Mouse (Mus musculus) CH12.LX (cell line): Measurements from ENCODE around the gene Eif2b4. TPM values are rescaled to one million over a fixed set of nuclear protein-coding genes. Genes with fewer than 3 reads are reported as not detected.

Source experiments
- DNase-seq: peaks from one replicate; pipeline ENCODE4 v3.0.0-alpha.2; 2013; ENCODE audit errors: extremely low read depth
- H3K27ac ChIP-seq: 2 replicates; pipeline ENCODE4 v1.5.1; 2012; ENCODE audit warnings: low read depth, mild to moderate bottlenecking, control low read depth, moderate library complexity; ENCODE audit not compliant: insufficient read depth
- H3K27me3 ChIP-seq: replicated peaks from 2 replicates; pipeline ENCODE3; 2012; ENCODE audit warnings: inconsistent platforms
- H3K36me3 ChIP-seq, 2 experiments: replicated peaks in 1 of 2; 2 replicates each; pipeline versions ENCODE3 to v1.6.1; 2012; ENCODE audit warnings: inconsistent platforms in 1 of 2, low read length in 1 of 2, mild to moderate bottlenecking in 1 of 2, mixed read lengths in 1 of 2, moderate library complexity in 1 of 2; ENCODE audit not compliant: control insufficient read depth in 1 of 2, insufficient read depth in 1 of 2
- H3K4me1 ChIP-seq, 2 experiments: 2 replicates each; pipeline ENCODE4 v1.6.1; 2012; ENCODE audit warnings: inconsistent platforms in 1 of 2, moderate library complexity in 1 of 2; ENCODE audit not compliant: insufficient read depth in 2 of 2, control insufficient read depth in 1 of 2
- H3K4me2 ChIP-seq: 2 replicates; pipeline ENCODE4 v1.6.1; 2012; ENCODE audit warnings: low read depth, mild to moderate bottlenecking, control low read depth; ENCODE audit not compliant: poor library complexity, insufficient read depth, severe bottlenecking
- H3K4me3 ChIP-seq, 3 experiments: fragments of 150-350 bp in 1 of 3; sonication (generic) in 1 of 3; replicated peaks in 1 of 3; 2 replicates each; pipeline versions ENCODE3 to v1.5.1; 2011 to 2012; ENCODE audit warnings: low read depth in 2 of 3, low read length in 2 of 3, mild to moderate bottlenecking in 2 of 3, moderate library complexity in 2 of 3, control low read depth in 1 of 3, improper control_type of control experiment in 1 of 3, inconsistent platforms in 1 of 3, mixed read lengths in 1 of 3; ENCODE audit not compliant: poor library complexity in 1 of 3
- H3K79me2 ChIP-seq: replicated peaks from 2 replicates; pipeline ENCODE4 v1.6.1; 2012; ENCODE audit warnings: mild to moderate bottlenecking, moderate library complexity; ENCODE audit not compliant: control insufficient read depth, poor library complexity, insufficient read depth, severe bottlenecking; ENCODE audit errors: extremely low read depth
- H3K9ac ChIP-seq: 2 replicates; pipeline ENCODE4 v1.6.1; 2012; ENCODE audit warnings: low read depth, mild to moderate bottlenecking, control low read depth, moderate library complexity; ENCODE audit not compliant: insufficient read depth
- H3K9me3 ChIP-seq: replicated peaks from 2 replicates; pipeline ENCODE3; 2012; ENCODE audit warnings: low read length, inconsistent platforms, mixed read lengths
- BHLHE40 ChIP-seq: IDR thresholded peaks from 2 replicates; pipeline ENCODE4 v1.6.1; 2011; ENCODE audit warnings: mild to moderate bottlenecking, low read depth, low read length, improper control_type of control experiment
- CHD2 ChIP-seq: IDR thresholded peaks from 2 replicates; pipeline ENCODE4 v1.6.1; 2011; ENCODE audit warnings: low read length, improper control_type of control experiment
- CTCF ChIP-seq, 2 experiments: IDR thresholded peaks in 1 of 2; conservative IDR thresholded peaks in 1 of 2; 2 replicates each; pipeline ENCODE4 v1.5.1; 2011 to 2012; ENCODE audit warnings: low read depth in 2 of 2, low read length in 2 of 2, improper control_type of control experiment in 1 of 2, inconsistent platforms in 1 of 2, mild to moderate bottlenecking in 1 of 2, moderate library complexity in 1 of 2
- E2F4 ChIP-seq: IDR thresholded peaks from 2 replicates; pipeline ENCODE4 v1.6.1; 2011; ENCODE audit warnings: low read depth, low read length, improper control_type of control experiment; ENCODE audit not compliant: insufficient replicate concordance
- ELF1 ChIP-seq: IDR thresholded peaks from 2 replicates; pipeline ENCODE4 v1.6.1; 2014; ENCODE audit warnings: low read depth, mild to moderate bottlenecking, inconsistent platforms, low read length, improper control_type of control experiment
- ETS1 ChIP-seq: conservative IDR thresholded peaks from 2 replicates; pipeline ENCODE4 v1.6.1; 2012; ENCODE audit warnings: low read depth, mild to moderate bottlenecking, inconsistent platforms, low read length, improper control_type of control experiment, moderate library complexity
- GABPA ChIP-seq: IDR thresholded peaks from 2 replicates; pipeline ENCODE4 v1.6.1; 2012; ENCODE audit warnings: low read depth, low read length, improper control_type of control experiment, inconsistent platforms; ENCODE audit not compliant: insufficient replicate concordance
- HCFC1 ChIP-seq: IDR thresholded peaks from 2 replicates; pipeline ENCODE4 v1.6.1; 2012; ENCODE audit warnings: low read depth, mild to moderate bottlenecking, inconsistent platforms, low read length, improper control_type of control experiment
- IRF4 ChIP-seq: IDR thresholded peaks from 2 replicates; pipeline ENCODE4 v1.6.1; 2014; ENCODE audit warnings: low read depth, mild to moderate bottlenecking, inconsistent platforms, low read length, improper control_type of control experiment
- JUN ChIP-seq: IDR thresholded peaks from 2 replicates; pipeline ENCODE4 v1.6.1; 2011; ENCODE audit warnings: low read depth, mild to moderate bottlenecking, low read length, improper control_type of control experiment, moderate library complexity; ENCODE audit not compliant: insufficient read depth
- JUND ChIP-seq: conservative IDR thresholded peaks from 2 replicates; pipeline ENCODE4 v1.6.1; 2011; ENCODE audit warnings: low read depth, low read length, improper control_type of control experiment
- MAFK ChIP-seq: IDR thresholded peaks from 2 replicates; pipeline ENCODE4 v1.6.1; 2011; ENCODE audit warnings: low read length, improper control_type of control experiment; ENCODE audit not compliant: insufficient replicate concordance
- MAX ChIP-seq: IDR thresholded peaks from 2 replicates; pipeline ENCODE4 v1.6.1; 2011; ENCODE audit warnings: low read length, improper control_type of control experiment
- MAZ ChIP-seq: IDR thresholded peaks from 2 replicates; pipeline ENCODE4 v1.6.1; 2012; ENCODE audit warnings: low read depth, mild to moderate bottlenecking, inconsistent platforms, low read length, improper control_type of control experiment, moderate library complexity
- MYC ChIP-seq: IDR thresholded peaks from 2 replicates; pipeline ENCODE4 v1.6.1; 2011; ENCODE audit warnings: low read depth, mild to moderate bottlenecking, improper control_type of control experiment, low read length
- NELFE ChIP-seq: IDR thresholded peaks from 2 replicates; pipeline ENCODE4 v1.6.1; 2011; ENCODE audit warnings: low read depth, low read length, improper control_type of control experiment
- PAX5 ChIP-seq: IDR thresholded peaks from 2 replicates; pipeline ENCODE4 v1.6.1; 2012; ENCODE audit warnings: low read length, inconsistent platforms, mixed read lengths
- RAD21 ChIP-seq: IDR thresholded peaks from 2 replicates; pipeline ENCODE4 v1.6.1; 2011; ENCODE audit warnings: low read depth, mild to moderate bottlenecking, low read length, improper control_type of control experiment, moderate library complexity
- SIN3A ChIP-seq: IDR thresholded peaks from 2 replicates; pipeline ENCODE4 v1.6.1; 2012; ENCODE audit warnings: low read length, improper control_type of control experiment, inconsistent platforms
- SMC3 ChIP-seq: IDR thresholded peaks from 2 replicates; pipeline ENCODE4 v1.6.1; 2011; ENCODE audit warnings: low read depth, low read length, improper control_type of control experiment
- TCF12 ChIP-seq: IDR thresholded peaks from 2 replicates; pipeline ENCODE4 v1.6.1; 2014; ENCODE audit warnings: low read depth, mild to moderate bottlenecking, inconsistent platforms, low read length, improper control_type of control experiment
- USF2 ChIP-seq: conservative IDR thresholded peaks from 2 replicates; pipeline ENCODE4 v1.6.1; 2011; ENCODE audit warnings: low read depth, low read length, improper control_type of control experiment
- ZMIZ1 ChIP-seq: IDR thresholded peaks from 2 replicates; pipeline ENCODE4 v1.6.1; 2012; ENCODE audit warnings: low read depth, mild to moderate bottlenecking, inconsistent platforms, low read length, improper control_type of control experiment
- ZNF384 ChIP-seq: IDR thresholded peaks from 2 replicates; pipeline ENCODE4 v1.6.1; 2012; ENCODE audit warnings: low read depth, low read length, improper control_type of control experiment, inconsistent platforms
- dilution Hi-C: fragments of 300-500 bp; cut with MboI; formaldehyde crosslinking; loops from 2 replicates; pipeline ENCODE4 v1.14.3; 2020; ENCODE audit warnings: low sequenced_read_pairs; ENCODE audit not compliant: extremely low pct_unique_long_range_greater_than_20kb, extremely low pct_ligation_motif_present
- in situ Hi-C: fragments of 300-500 bp; cut with MboI; formaldehyde crosslinking; loops from 3 replicates; pipeline ENCODE4 v1.14.3; 2019; ENCODE audit warnings: low sequenced_read_pairs, low pct_ligation_motif_present, low pct_unique_long_range_greater_than_20kb, mixed read lengths
- polyA plus RNA-seq: library from polyadenylated mRNA; unstranded; fragments of >175 nt; gene quantifications from 2 replicates; pipeline ENCODE4 v1.2.1, GENCODE M21; 2012; ENCODE audit warnings: low read depth; ENCODE audit not compliant: insufficient read length
- total RNA-seq, 2 experiments: library from RNA; depleted of rRNA; stranded (reverse); fragments of 300-350 nt in 1 of 2; fragments of >200 nt in 1 of 2; gene quantifications; 2 replicates each; pipeline ENCODE4 v1.2.3; 2012 to 2014

Gene Eif2b4
- total and polyA plus RNA-seq, 3 experiments = 26.8 to 99.5 (median 56.8) TPM

GRCm38 (mm10) chr5:31168630-31169029 is 24.6 kb downstream of the Eif2b4 start:
- no peak for TF ChIP-seq MYC
- no peak for TF ChIP-seq MAFK
- TF ChIP-seq ELF1 = no peak
- no peak for TF ChIP-seq BHLHE40
- TF ChIP-seq ZNF384 = no peak
- TF ChIP-seq HCFC1 = no peak
- TF ChIP-seq SMC3 = no peak
- TF ChIP-seq USF2 = no peak
- TF ChIP-seq PAX5 = no peak
- TF ChIP-seq, all 38 proteins: peak for 0
- in situ Hi-C loops = no loop called here
- Histone ChIP-seq H3K4me2 (no peak overlapping the region), H3K27ac (no peak overlapping the region), H3K4me3 (no peak overlapping the region), H3K36me3 (peaks cover 74 to 92% of the 10 kb centered on the region in 2 experiments), H3K4me1 (no peaks in the 10 kb centered on the region), H3K79me2 (0 out of 2 replicates have a peak, but pooled peaks cover 6% of the 10 kb centered on the region), H3K27me3 (no peaks in the 10 kb centered on the region), H3K9me3 (no peaks in the 10 kb centered on the region), H3K9ac (no peak overlapping the region)
- dilution Hi-C loops = no loop called here
- no peak for DNase-seq

- H3K4me1 ChIP-seq = no peaks in the 10 kb centered on the region
- dilution Hi-C loops (no loop called here), in situ Hi-C loops (no loop called here)
- DNase-seq = no peak
- peaks cover 6% of the 10 kb centered on the region; the same call in 1 of the 2 replicates for H3K79me2 ChIP-seq
- H3K9ac ChIP-seq = no peak overlapping the region
- no peak overlapping the region for H3K4me3 ChIP-seq
- H3K36me3 ChIP-seq = peaks cover 71 to 96% of the 10 kb centered on the region in 2 experiments
- H3K4me2 ChIP-seq = no peak overlapping the region
- no peaks in the 10 kb centered on the region for H3K27me3 ChIP-seq
- TF ChIP-seq MAFK (no peak), JUN (no peak), IRF4 (no peak), CHD2 (no peak), SMC3 (no peak), GABPA (no peak)
- H3K9me3 ChIP-seq = no peaks in the 10 kb centered on the region
- H3K27ac ChIP-seq = no peak overlapping the region
Observed at GRCm38 (mm10) chr5:31164878-31165277, 28.4 kb downstream of the Eif2b4 start.

- in situ Hi-C loops = no loop called here
- Histone ChIP-seq H3K9ac (no peak overlapping the region), H3K27me3 (no peaks in the 10 kb centered on the region), H3K4me3 (no peak overlapping the region), H3K36me3 (peaks cover 71 to 96% of the 10 kb centered on the region in 2 experiments), H3K79me2 (peaks cover 6% of the 10 kb centered on the region; the same call in 1 of the 2 replicates), H3K4me1 (no peaks in the 10 kb centered on the region), H3K9me3 (no peaks in the 10 kb centered on the region), H3K4me2 (no peak overlapping the region), H3K27ac (no peak overlapping the region)
- no peak for DNase-seq
- TF ChIP-seq RAD21 (no peak), SIN3A (no peak), ETS1 (no peak), MAFK (no peak), NELFE (no peak), TCF12 (no peak), ZMIZ1 (no peak), JUND (no peak), MYC (no peak), SMC3 (no peak), CTCF (conservative IDR thresholded peaks at IDR 0.05 in 1 of 2, IDR thresholded peaks at IDR 0.05 in 1 of 2; ENCODE audit: low read depth in 2 of 2, low read length in 2 of 2) (no peak), IRF4 (no peak), ELF1 (no peak), MAZ (no peak), E2F4 (no peak), PAX5 (no peak), BHLHE40 (no peak), USF2 (no peak), MAX (no peak)
- dilution Hi-C loops = no loop called here
Observed at GRCm38 (mm10) chr5:31162462-31162861, 30.8 kb downstream of the Eif2b4 start.
